Mouse (Mus musculus) ES-E14 (cell line): Measurements from ENCODE around the gene Tomm22.
"Not testable (repeated sequence)": the region's sequence is repeated elsewhere in the genome, so short reads cannot be mapped to it uniquely, and the experiment has no call there.

ENCODE experiments used
- CHD2 ChIP-seq: IDR thresholded peaks from 2 replicates; pipeline ENCODE4 v1.6.1; 2014; ENCODE audit warnings: mild to moderate bottlenecking, low read depth, low read length, inconsistent platforms
- ZC3H11A ChIP-seq: IDR thresholded peaks from 2 replicates; pipeline ENCODE4 v1.6.1; 2012; ENCODE audit warnings: low read depth, mild to moderate bottlenecking, inconsistent platforms, low read length, borderline replicate concordance
- ZNF384 ChIP-seq: IDR thresholded peaks from 2 replicates; pipeline ENCODE4 v1.6.1; 2012; ENCODE audit warnings: low read depth, low read length, inconsistent platforms

GRCm38 (mm10) chr15:79671828-79672348 lies 1.2 kb downstream of the Tomm22 start:
- TF ChIP-seq ZC3H11A, CHD2: not testable (repeated sequence)
- peak; percentile 62; the same call in 1 of the 2 replicates for TF ChIP-seq ZNF384
